Mouse (Mus musculus): ENCODE measurements at regions not wholly inside any gene's neighbourhood (a gene's known extent, or its start where the extent isn't known, plus 50 kb on each side); places are given as distances from the start of the nearest gene placed in this dataset.

DNA sequence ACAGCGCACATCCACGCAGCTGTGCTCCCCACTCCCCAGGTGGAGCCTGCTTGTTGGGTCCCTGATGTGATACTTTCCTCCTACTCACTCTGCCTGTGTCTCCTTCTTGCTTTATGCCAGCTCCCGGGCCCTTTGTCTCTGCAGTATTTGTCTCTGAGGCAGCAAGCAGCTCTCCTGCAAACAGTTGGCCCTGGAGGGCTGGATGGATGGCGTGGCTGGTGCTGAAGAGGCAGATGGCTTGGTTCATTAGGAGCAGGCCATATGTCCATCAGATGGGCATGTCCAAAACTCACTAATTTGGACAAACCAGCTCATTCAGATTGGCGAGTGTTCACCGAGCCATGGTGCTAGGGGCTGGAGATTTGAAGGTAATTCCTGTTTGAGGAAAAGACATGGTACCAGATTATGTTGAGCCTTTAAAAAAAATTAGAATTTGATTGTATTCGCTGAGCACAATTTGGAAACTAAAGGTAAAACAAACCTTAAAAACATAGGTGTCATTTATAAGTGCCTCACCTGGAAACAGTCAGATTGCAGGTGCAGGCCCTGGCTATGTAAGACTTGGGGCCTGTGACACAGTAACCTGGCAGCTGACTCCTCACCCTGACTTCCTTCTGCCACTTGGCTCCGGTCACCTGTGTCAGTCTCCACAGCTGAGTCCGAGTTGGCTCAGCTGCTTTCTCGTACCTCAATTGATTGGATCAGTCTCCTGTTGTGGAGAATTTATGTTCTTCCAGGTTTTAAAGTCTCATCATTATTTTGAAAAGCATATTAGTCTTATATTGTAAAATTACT lies 549.5 kb downstream of the Tbc1d22a start:
- Histone ChIP-seq H3K27me3 (ENCODE audit: control insufficient read depth, insufficient read depth, low read length) (no peaks in the 10 kb centered on the region), H3K27ac (replicated peaks; ENCODE audit: low read depth, low read length) (no peak overlapping the region), H3K9me3 (ENCODE audit: control insufficient read depth, low read length) (no peaks in the 10 kb centered on the region), H3K9ac (ENCODE audit: low read depth, low read length, severe bottlenecking) (no peak overlapping the region), H3K4me1 (ENCODE audit: control insufficient read depth, insufficient read depth, low read length) (no peaks in the 10 kb centered on the region), H3K36me3 (ENCODE audit: control insufficient read depth, insufficient read depth, low read length) (no peaks in the 10 kb centered on the region), H3K4me2 (replicated peaks; ENCODE audit: low read depth, low read length, severe bottlenecking) (no peak overlapping the region), H3K4me3 (replicated peaks; ENCODE audit: low read length) (no peak overlapping the region)
- 88% methylated on average over 10 of the region's 10 CpGs for WGBS
- TF ChIP-seq POLR2A (IDR thresholded peaks at IDR 0.05; ENCODE audit: borderline replicate concordance, extremely low read depth, insufficient read depth, insufficient read length): no peak
- DNase-seq (ENCODE audit: low spot score): no peak
- no peak for ATAC-seq (ENCODE audit: low FRiP score, low read depth)

GRCm38 (mm10) chr15:86767623-86768022 lies 553.4 kb downstream of the Tbc1d22a start:
- no peaks in the 10 kb centered on the region for H3K36me3 ChIP-seq (ENCODE audit: control insufficient read depth, insufficient read depth, low read length)
- TF ChIP-seq POLR2A (IDR thresholded peaks at IDR 0.05; ENCODE audit: borderline replicate concordance, extremely low read depth, insufficient read depth, insufficient read length): no peak
- ATAC-seq (ENCODE audit: low FRiP score, low read depth) (no peak), DNase-seq (ENCODE audit: low spot score) (no peak)
- H3K4me3 ChIP-seq (replicated peaks; ENCODE audit: low read length): no peak overlapping the region
- H3K27me3 ChIP-seq (ENCODE audit: control insufficient read depth, insufficient read depth, low read length): no peaks in the 10 kb centered on the region
- H3K27ac ChIP-seq (replicated peaks; ENCODE audit: low read depth, low read length): no peak overlapping the region
- 83% methylated on average over 2 of the region's 2 CpGs for WGBS
- H3K4me1 ChIP-seq (ENCODE audit: control insufficient read depth, insufficient read depth, low read length): no peaks in the 10 kb centered on the region
- H3K9me3 ChIP-seq (ENCODE audit: control insufficient read depth, low read length): no peaks in the 10 kb centered on the region
- no peak overlapping the region for H3K4me2 ChIP-seq (replicated peaks; ENCODE audit: low read depth, low read length, severe bottlenecking)
- no peak overlapping the region for H3K9ac ChIP-seq (ENCODE audit: low read depth, low read length, severe bottlenecking)

DNA sequence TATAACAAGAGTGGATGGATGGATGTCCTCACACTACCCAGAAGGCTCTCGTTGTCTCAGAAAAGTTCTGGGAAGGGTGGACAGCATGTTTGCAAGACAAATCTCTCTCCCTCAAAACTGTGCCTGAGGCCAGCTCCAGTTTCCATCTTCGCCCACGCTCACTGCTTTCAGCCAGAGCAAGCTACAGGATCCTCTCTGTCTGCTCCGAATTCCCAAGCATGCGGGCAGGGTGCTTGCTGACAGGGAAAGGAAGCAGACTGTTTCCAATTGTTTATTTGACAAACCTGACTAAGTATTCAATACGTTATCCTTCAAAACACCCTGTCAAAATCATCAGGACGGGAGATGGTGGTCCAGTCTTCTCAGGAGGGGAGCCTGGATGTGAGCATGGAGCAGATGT lies 558.8 kb downstream of the Tbc1d22a start:
- Histone ChIP-seq H3K4me2 (replicated peaks; ENCODE audit: low read depth, low read length, severe bottlenecking) (no peak overlapping the region), H3K4me3 (replicated peaks; ENCODE audit: low read length) (no peak overlapping the region), H3K36me3 (ENCODE audit: control insufficient read depth, insufficient read depth, low read length) (no peaks in the 10 kb centered on the region), H3K27me3 (ENCODE audit: control insufficient read depth, insufficient read depth, low read length) (no peaks in the 10 kb centered on the region), H3K27ac (replicated peaks; ENCODE audit: low read depth, low read length) (no peak overlapping the region), H3K9me3 (ENCODE audit: control insufficient read depth, low read length) (no peaks in the 10 kb centered on the region), H3K4me1 (ENCODE audit: control insufficient read depth, insufficient read depth, low read length) (no peaks in the 10 kb centered on the region), H3K9ac (ENCODE audit: low read depth, low read length, severe bottlenecking) (no peak overlapping the region)
- TF ChIP-seq POLR2A (IDR thresholded peaks at IDR 0.05; ENCODE audit: borderline replicate concordance, extremely low read depth, insufficient read depth, insufficient read length): no peak
- no peak for ATAC-seq (ENCODE audit: low FRiP score, low read depth)
- no peak for DNase-seq (ENCODE audit: low spot score)
- 73% methylated on average over 7 of the region's 7 CpGs for WGBS

GRCm38 (mm10) chr15:86777998-86778397 lies 563.7 kb downstream of the Tbc1d22a start:
- no peak for DNase-seq (ENCODE audit: low spot score)
- Histone ChIP-seq H3K27ac (replicated peaks; ENCODE audit: low read depth, low read length) (no peak overlapping the region), H3K4me1 (ENCODE audit: control insufficient read depth, insufficient read depth, low read length) (no peaks in the 10 kb centered on the region), H3K4me2 (replicated peaks; ENCODE audit: low read depth, low read length, severe bottlenecking) (no peak overlapping the region), H3K9me3 (ENCODE audit: control insufficient read depth, low read length) (no peaks in the 10 kb centered on the region), H3K4me3 (replicated peaks; ENCODE audit: low read length) (no peak overlapping the region), H3K36me3 (ENCODE audit: control insufficient read depth, insufficient read depth, low read length) (no peaks in the 10 kb centered on the region), H3K27me3 (ENCODE audit: control insufficient read depth, insufficient read depth, low read length) (no peaks in the 10 kb centered on the region), H3K9ac (ENCODE audit: low read depth, low read length, severe bottlenecking) (no peak overlapping the region)
- 62% methylated on average over 11 of the region's 11 CpGs for WGBS
- no peak for TF ChIP-seq POLR2A (IDR thresholded peaks at IDR 0.05; ENCODE audit: borderline replicate concordance, extremely low read depth, insufficient read depth, insufficient read length)
- ATAC-seq (ENCODE audit: low FRiP score, low read depth): peak; percentile 62

GRCm38 (mm10) chr15:86781160-86781559 lies 566.9 kb downstream of the Tbc1d22a start:
- no peaks in the 10 kb centered on the region for H3K27me3 ChIP-seq (ENCODE audit: control insufficient read depth, insufficient read depth, low read length)
- H3K9ac ChIP-seq (ENCODE audit: low read depth, low read length, severe bottlenecking): no peak overlapping the region
- TF ChIP-seq POLR2A (IDR thresholded peaks at IDR 0.05; ENCODE audit: borderline replicate concordance, extremely low read depth, insufficient read depth, insufficient read length): no peak
- no peak overlapping the region for H3K4me2 ChIP-seq (replicated peaks; ENCODE audit: low read depth, low read length, severe bottlenecking)
- ATAC-seq (ENCODE audit: low FRiP score, low read depth) (no peak), DNase-seq (ENCODE audit: low spot score) (no peak)
- no peaks in the 10 kb centered on the region for H3K36me3 ChIP-seq (ENCODE audit: control insufficient read depth, insufficient read depth, low read length)
- H3K27ac ChIP-seq (replicated peaks; ENCODE audit: low read depth, low read length): no peak overlapping the region
- H3K4me3 ChIP-seq (replicated peaks; ENCODE audit: low read length): no peak overlapping the region
- no peaks in the 10 kb centered on the region for H3K4me1 ChIP-seq (ENCODE audit: control insufficient read depth, insufficient read depth, low read length)
- WGBS: 87% methylated on average over 11 of the region's 11 CpGs
- H3K9me3 ChIP-seq (ENCODE audit: control insufficient read depth, low read length): no peaks in the 10 kb centered on the region
